In the genomic region with DNA sequence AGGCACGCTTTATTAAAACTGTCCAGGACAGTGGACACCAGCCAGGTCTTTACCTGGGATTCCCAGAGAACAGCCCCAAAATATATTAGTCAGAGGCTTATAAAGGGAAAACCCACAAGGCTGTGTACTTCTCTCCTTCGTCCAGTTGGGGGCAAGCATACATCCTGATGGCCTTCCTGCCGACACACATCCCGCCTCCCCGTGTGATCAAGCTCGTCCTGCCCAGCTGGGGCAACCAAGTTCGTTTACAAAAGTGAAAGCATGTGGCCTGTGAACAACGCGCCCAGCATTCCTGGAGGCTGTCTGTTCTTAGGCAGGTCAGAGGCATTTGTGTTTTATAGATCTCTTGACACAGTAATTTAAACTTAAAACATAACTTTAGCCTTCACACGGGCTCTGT, we compare ENCODE assay signal across 9 mouse cellular contexts. TPM values are rescaled to one million over a fixed set of nuclear protein-coding genes. Genes with fewer than 3 reads are reported as not detected.
DNase-seq lines count a peak whose midpoint lies in the region; ATAC-seq lines count a peak whose summit lies in the region.
"Had no signal": no experiment of that assay in that cellular context is flagged by ENCODE, and none has a peak within 500 bp of the region (broad histone marks: within the 10 kb centered on the region; RNA-seq: fewer than 3 reads in every experiment).

No protein-coding gene starts in this region.

- H3K27me3 ChIP-seq in heart, embryonic 12.5 days (replicated peaks): no peaks in the 10 kb centered on the region
- no peaks in the 10 kb centered on the region for H3K27me3 ChIP-seq in limb, embryonic 10.5 days (ENCODE audit: low read depth, poor library complexity, severe bottlenecking)

- H3K27ac ChIP-seq in heart, embryonic 12.5 days (ENCODE audit: poor library complexity, severe bottlenecking): peak overlapping the region; percentile 11; the same call in 1 of the 2 replicates
- H3K27ac ChIP-seq in limb, embryonic 10.5 days: peak overlapping the region; percentile 67

- intact Hi-C loops in left cerebral cortex, postnatal 36 days (cut with DNase I): no loop called here

- no peaks in the 10 kb centered on the region for H3K9me3 ChIP-seq in heart, embryonic 12.5 days (replicated peaks)
- no peaks in the 10 kb centered on the region for H3K9me3 ChIP-seq in limb, embryonic 10.5 days (replicated peaks)

- peaks cover 11% of the 10 kb centered on the region; the same call in 1 of the 2 replicates for H3K36me3 ChIP-seq in heart, embryonic 12.5 days
- peaks cover 14% of the 10 kb centered on the region; the same call in 1 of the 2 replicates for H3K36me3 ChIP-seq in limb, embryonic 10.5 days

- ATAC-seq in CD4-positive, CD25-positive, alpha-beta regulatory T cell, adult 4 months: peak; percentile 79
- ATAC-seq in heart, embryonic 12.5 days (ENCODE audit: insufficient number of reproducible peaks, low FRiP score): peak; percentile 69; the same call in 1 of the 2 replicates

- 18% methylated on average over 10 of the region's 10 CpGs for WGBS in heart, embryonic 12.5 days
- 18% methylated on average over 10 of the region's 10 CpGs for WGBS in limb, embryonic 10.5 days

- no peak overlapping the region for H3K9ac ChIP-seq in heart, embryonic 12.5 days

- peak; percentile 94 for DNase-seq in 416B (ENCODE audit: low read depth)
- DNase-seq in c-Kit-positive CD71-negative TER-119-negative erythroid progenitor cells, embryonic 14.5 days (ENCODE audit: low read depth): peak; percentile 46
- peak; percentile 74 for DNase-seq in limb, embryonic 10.5 days (ENCODE audit: low spot score)
- DNase-seq in mesoderm, embryonic 11.5 days (ENCODE audit: low read depth, low spot score): peak; percentile 70
- no peak for DNase-seq in right cerebral cortex, postnatal 14 days
- DNase-seq in left cerebral cortex, postnatal 36 days (ENCODE audit: low spot score in 2 of 2): no peak

- no peak overlapping the region; the same call in 1 of the 2 replicates for H3K4me3 ChIP-seq in heart, embryonic 12.5 days
- H3K4me3 ChIP-seq in limb, embryonic 10.5 days: no peak overlapping the region
- H3K4me3 ChIP-seq: myocyte had no signal

- H3K4me2 ChIP-seq in heart, embryonic 12.5 days: peak overlapping the region; percentile 55

- H3K4me1 ChIP-seq in heart, embryonic 12.5 days (replicated peaks): 0 out of 2 replicates have a peak, but pooled peaks cover 5% of the 10 kb centered on the region
- peaks cover 18% of the 10 kb centered on the region for H3K4me1 ChIP-seq in limb, embryonic 10.5 days

RNA-seq across cellular contexts. Expression of a gene that starts 32.4 kb away (rescaled TPM):
- polyA plus RNA-seq in CD4-positive, CD25-positive, alpha-beta regulatory T cell, adult 4 months (2017; shearing (Covaris generic)): 1,000 to 10,000 TPM; 1,268 to 2,675 TPM
- polyA plus RNA-seq in heart, embryonic 12.5 days (2016; fragmentation: Nextera tagmentation; extraction: Ambion mirVana): 808 and 835 TPM in 2 replicates
- 1,202 and 1,379 TPM in 2 replicates for polyA plus RNA-seq in limb, embryonic 10.5 days (2016; fragmentation: Nextera tagmentation; extraction: Ambion mirVana)
- 100 to 1,000 TPM; 339 to 380 TPM for total RNA-seq in left cerebral cortex, postnatal 36 days (2021)

Comparison
In these comparisons a context has a peak if more than half of its experiments do, and no peak if none do; other contexts are left out.
1. DNase-seq: peak in 416B (single experiment), c-Kit-positive CD71-negative TER-119-negative erythroid progenitor cells, embryonic 14.5 days (single experiment), limb, embryonic 10.5 days (single experiment) and mesoderm, embryonic 11.5 days (single experiment); none in right cerebral cortex, postnatal 14 days (single experiment) and left cerebral cortex, postnatal 36 days (0 of 2).